Mouse (Mus musculus) lung, embryonic 14.5 days (tissue): ENCODE results near the gene Kcnj4. TPM values are rescaled to one million over a fixed set of nuclear protein-coding genes. Genes with fewer than 3 reads are reported as not detected.

Source experiments
- ATAC-seq: fragments of 200-750 bp; cut with Nextera tagmentation; 2 replicates; pipeline ENCODE4 v1.8.0; 2017; ENCODE audit warnings: mild to moderate bottlenecking, moderate TSS enrichment, moderate library complexity; ENCODE audit not compliant: insufficient read depth
- DNase-seq: peaks from one replicate; pipeline ENCODE4 v3.0.0-alpha.2; 2015
- H3K27ac ChIP-seq: fragments of 300-500 bp; sonication (generic); 2 replicates; pipeline ENCODE4 v1.5.1; 2014; ENCODE audit warnings: low read depth, mild to moderate bottlenecking, moderate library complexity
- H3K27me3 ChIP-seq: fragments of 300-500 bp; sonication (generic); 2 replicates; pipeline ENCODE4 v1.6.1; 2014; ENCODE audit warnings: low read length, control low read depth; ENCODE audit not compliant: insufficient read depth
- H3K36me3 ChIP-seq: fragments of 300-500 bp; sonication (generic); 2 replicates; pipeline ENCODE4 v1.6.1; 2014; ENCODE audit warnings: control low read depth; ENCODE audit not compliant: insufficient read depth
- H3K4me1 ChIP-seq: fragments of 300-500 bp; sonication (generic); 2 replicates; pipeline ENCODE4 v1.6.1; 2014; ENCODE audit warnings: antibody characterized with exemption, control low read depth; ENCODE audit not compliant: insufficient read depth
- H3K4me2 ChIP-seq: fragments of 300-500 bp; sonication (generic); 2 replicates; pipeline ENCODE4 v1.6.1; 2014; ENCODE audit warnings: mild to moderate bottlenecking
- H3K4me3 ChIP-seq: fragments of 300-500 bp; sonication (generic); 2 replicates; pipeline ENCODE4 v1.5.1; 2014; ENCODE audit warnings: low read depth, low read length
- H3K9ac ChIP-seq: fragments of 300-500 bp; sonication (generic); 2 replicates; pipeline ENCODE4 v1.6.1; 2014
- H3K9me3 ChIP-seq: fragments of 300-500 bp; sonication (generic); 2 replicates; pipeline ENCODE4 v1.6.1; 2016; ENCODE audit warnings: low read depth, low read length, control low read depth
- CTCF ChIP-seq: IDR thresholded peaks from 2 replicates; pipeline ENCODE4 v1.5.1; 2016; ENCODE audit warnings: antibody characterized with exemption, low read depth
- WGBS: fragments of 180-500 bp; shearing (Covaris S2); extraction: QIAGEN DNeasy Blood & Tissue Kit; methylation state at CpG from one replicate; pipeline ENCODE4 v1.1.7; 2014; 5-methylcytosine and 5-hydroxymethylcytosine counted together
- polyA plus RNA-seq: library from polyadenylated mRNA; unstranded; fragments of >200 nt; fragmentation: Nextera tagmentation; extraction: Ambion mirVana; gene quantifications from 2 replicates; pipeline ENCODE4 v1.2.1, GENCODE M21; 2014

Gene Kcnj4
- polyA plus RNA-seq, 1 experiment from 2014 or later, result not detected

DNA sequence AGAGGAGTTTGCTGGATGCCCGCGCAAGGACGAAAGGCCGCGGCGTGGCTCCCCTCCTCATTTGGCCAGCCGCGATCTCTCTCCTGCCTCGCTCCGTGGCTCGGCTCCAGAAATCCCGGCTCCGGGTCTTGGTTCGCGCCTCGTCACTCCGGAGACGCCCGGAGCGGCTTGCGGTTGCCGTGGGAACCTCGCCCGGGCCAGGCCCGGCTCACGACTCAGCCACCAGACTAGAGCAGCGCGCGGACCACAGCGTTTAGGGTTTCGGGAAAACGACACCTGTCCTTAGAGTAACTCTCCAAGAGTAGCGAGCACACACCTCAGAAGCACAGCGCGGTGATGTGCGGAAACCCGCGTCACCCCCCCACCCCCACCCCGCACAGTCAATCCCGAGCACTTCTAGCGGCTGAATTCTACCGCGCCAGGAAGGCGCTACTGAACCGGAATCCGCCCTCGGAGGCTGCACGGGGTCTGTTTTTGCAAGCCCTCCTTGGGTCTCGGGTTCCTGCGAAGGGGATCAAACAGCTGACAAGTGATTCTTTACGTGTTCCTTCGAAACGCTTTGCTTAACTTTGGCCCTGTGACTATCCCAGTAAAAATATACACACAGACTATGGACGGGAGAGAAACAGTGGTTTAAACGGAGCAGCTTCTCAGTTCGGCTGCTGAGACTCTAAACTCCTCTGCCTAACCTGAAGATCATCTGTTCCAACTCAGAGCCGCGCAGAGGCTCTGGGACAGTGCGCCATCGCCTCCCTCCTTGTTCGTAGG is 6.7 kb upstream of the Kcnj4 start:
- 2% methylated on average over 61 of the region's 61 CpGs for WGBS
- no peak overlapping the region for H3K27ac ChIP-seq
- TF ChIP-seq CTCF, result no peak
- H3K27me3 ChIP-seq, result peaks cover 77% of the 10 kb centered on the region
- DNase-seq (peak; percentile 93), ATAC-seq (peak; percentile 74)
- peak overlapping the region; percentile 40 for H3K4me3 ChIP-seq
- H3K36me3 ChIP-seq, result no peaks in the 10 kb centered on the region
- H3K9ac ChIP-seq, result peak overlapping the region; percentile 16; the same call in 1 of the 2 replicates
- H3K9me3 ChIP-seq, result no peaks in the 10 kb centered on the region
- peak overlapping the region; percentile 73 for H3K4me2 ChIP-seq
- H3K4me1 ChIP-seq, result no peaks in the 10 kb centered on the region

DNA sequence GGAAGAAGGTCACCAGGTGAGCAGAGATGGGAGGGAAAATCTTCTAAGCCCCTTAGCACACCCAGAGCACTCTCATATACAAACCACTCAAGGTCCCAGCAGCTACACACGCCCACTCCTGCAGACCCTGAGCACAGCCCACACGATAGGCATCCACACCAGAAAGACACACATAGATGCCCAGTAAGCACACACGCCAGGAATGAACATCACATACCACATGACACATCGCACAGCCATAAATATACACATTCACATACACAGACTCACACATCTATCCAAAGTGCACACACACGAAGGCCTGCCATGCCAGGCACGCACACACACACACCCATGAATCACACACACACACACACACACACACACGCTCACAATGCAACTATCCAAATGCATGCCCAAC is 5.4 kb upstream of the Kcnj4 start:
- no peak overlapping the region for H3K9ac ChIP-seq
- H3K4me1 ChIP-seq, result no peaks in the 10 kb centered on the region; the same call in 1 of the 2 replicates
- H3K9me3 ChIP-seq, result no peaks in the 10 kb centered on the region
- no peak overlapping the region for H3K27ac ChIP-seq
- no peaks in the 10 kb centered on the region for H3K36me3 ChIP-seq
- no peak overlapping the region for H3K4me3 ChIP-seq
- H3K27me3 ChIP-seq, result peaks cover 83% of the 10 kb centered on the region
- no peak for ATAC-seq
- no peak for TF ChIP-seq CTCF
- no peak overlapping the region for H3K4me2 ChIP-seq
- 77% methylated on average over 7 of the region's 7 CpGs for WGBS
- DNase-seq, result no peak

DNA sequence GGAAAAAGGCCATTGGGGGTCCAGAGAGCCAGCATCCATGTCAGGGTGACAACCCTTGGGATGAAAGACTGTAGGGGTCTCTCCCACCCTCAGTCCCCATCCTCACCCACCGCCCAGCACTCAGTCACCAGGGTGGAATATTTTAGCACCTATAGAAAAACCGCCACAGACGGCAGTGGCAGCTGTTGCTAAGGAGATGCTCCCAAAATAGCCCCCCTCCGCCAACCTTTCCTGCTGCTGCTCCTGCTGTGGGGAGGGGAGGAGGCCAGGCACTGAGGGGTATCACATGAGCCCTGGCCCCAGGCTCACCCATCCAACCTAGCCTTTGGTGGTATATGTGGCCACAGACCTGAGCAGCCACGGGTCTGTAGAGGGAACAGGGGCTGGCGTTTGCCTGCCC is 5.0 kb upstream of the Kcnj4 start:
- Histone ChIP-seq H3K4me3 (no peak overlapping the region), H3K9ac (no peak overlapping the region), H3K36me3 (no peaks in the 10 kb centered on the region), H3K9me3 (no peaks in the 10 kb centered on the region), H3K27ac (no peak overlapping the region), H3K27me3 (peaks cover 83% of the 10 kb centered on the region), H3K4me2 (no peak overlapping the region), H3K4me1 (no peaks in the 10 kb centered on the region; the same call in 1 of the 2 replicates)
- no peak for TF ChIP-seq CTCF
- no peak for ATAC-seq
- WGBS, result 23% methylated on average over 6 of the region's 6 CpGs
- no peak for DNase-seq

DNA sequence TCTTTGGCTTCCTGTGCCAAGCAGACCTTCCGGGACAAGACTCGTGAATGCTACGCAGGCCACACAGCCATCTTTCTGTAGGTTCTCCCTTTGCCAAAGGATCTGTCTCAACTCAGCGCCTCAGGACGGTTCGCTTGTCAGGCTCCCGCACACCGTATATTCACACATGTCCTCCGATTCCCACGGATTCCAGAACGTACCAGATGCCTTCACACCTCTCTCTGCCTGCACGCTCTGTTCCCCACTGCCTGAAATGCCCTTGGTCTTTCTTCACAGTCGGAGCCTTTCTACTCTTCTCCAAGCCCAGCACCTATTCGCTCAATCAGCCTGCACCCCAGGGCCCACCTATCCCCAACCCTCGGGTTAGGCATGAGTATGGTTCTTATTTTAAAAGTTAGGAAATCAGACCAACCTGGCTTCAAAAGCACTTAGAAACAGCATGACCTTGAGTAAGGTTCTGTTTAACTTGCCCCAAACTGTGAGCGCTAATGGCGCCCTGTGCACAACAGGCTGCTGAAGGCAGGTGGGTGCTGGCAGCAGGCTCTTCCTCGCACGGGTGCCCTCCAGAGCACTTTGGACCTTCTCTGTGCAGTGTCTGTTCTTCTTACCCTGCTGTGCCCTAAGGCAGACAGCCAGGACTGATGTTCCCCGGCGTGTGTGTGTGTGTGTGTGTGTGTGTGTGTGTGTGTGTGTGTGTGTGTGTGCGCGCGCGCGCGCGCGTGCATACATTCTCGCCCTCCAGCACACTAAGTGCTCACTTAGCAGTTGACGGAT is 2.2 kb upstream of the Kcnj4 start:
- Histone ChIP-seq H3K4me1 (no peaks in the 10 kb centered on the region; the same call in 1 of the 2 replicates), H3K27ac (no peak overlapping the region)

DNA sequence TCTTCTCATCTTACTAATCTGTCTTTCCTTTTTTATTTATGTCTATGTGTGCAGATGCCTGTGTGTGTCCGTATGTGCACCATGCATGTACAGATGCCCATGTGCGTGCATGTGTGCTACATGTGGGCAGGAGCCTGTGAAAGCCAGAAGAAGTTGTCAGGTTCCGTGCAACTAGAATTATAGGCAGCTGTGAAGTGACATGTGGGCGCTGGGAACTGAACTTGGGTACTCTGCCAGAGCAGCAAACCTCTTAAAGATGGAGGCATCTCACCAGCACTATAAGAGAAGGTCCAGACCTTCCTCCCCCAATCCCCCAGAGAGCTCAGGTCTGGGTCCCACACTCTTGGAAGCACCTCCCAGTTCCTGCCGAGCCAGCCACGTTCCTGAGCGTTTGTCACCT is 1.4 kb upstream of the Kcnj4 start:
- Histone ChIP-seq H3K36me3 (no peaks in the 10 kb centered on the region), H3K4me1 (no peaks in the 10 kb centered on the region; the same call in 1 of the 2 replicates), H3K27ac (no peak overlapping the region), H3K4me2 (peak overlapping the region; percentile 100), H3K4me3 (no peak overlapping the region), H3K9me3 (no peaks in the 10 kb centered on the region), H3K9ac (no peak overlapping the region), H3K27me3 (peaks cover 85% of the 10 kb centered on the region)
- ATAC-seq, result no peak
- WGBS, result 30% methylated on average over 7 of the region's 7 CpGs
- no peak for TF ChIP-seq CTCF
- no peak for DNase-seq

More for the DNA sequence above, 2.2 kb upstream of the Kcnj4 start:
- DNase-seq, result no peak
- WGBS, result 44% methylated on average over 31 of the region's 31 CpGs
- no peaks in the 10 kb centered on the region for H3K36me3 ChIP-seq
- ATAC-seq, result no peak
- H3K9me3 ChIP-seq, result no peaks in the 10 kb centered on the region
- TF ChIP-seq CTCF, result no peak
- H3K27me3 ChIP-seq, result peaks cover 85% of the 10 kb centered on the region
- no peak overlapping the region for H3K4me3 ChIP-seq
- no peak overlapping the region for H3K9ac ChIP-seq
- H3K4me2 ChIP-seq, result no peak overlapping the region

DNA sequence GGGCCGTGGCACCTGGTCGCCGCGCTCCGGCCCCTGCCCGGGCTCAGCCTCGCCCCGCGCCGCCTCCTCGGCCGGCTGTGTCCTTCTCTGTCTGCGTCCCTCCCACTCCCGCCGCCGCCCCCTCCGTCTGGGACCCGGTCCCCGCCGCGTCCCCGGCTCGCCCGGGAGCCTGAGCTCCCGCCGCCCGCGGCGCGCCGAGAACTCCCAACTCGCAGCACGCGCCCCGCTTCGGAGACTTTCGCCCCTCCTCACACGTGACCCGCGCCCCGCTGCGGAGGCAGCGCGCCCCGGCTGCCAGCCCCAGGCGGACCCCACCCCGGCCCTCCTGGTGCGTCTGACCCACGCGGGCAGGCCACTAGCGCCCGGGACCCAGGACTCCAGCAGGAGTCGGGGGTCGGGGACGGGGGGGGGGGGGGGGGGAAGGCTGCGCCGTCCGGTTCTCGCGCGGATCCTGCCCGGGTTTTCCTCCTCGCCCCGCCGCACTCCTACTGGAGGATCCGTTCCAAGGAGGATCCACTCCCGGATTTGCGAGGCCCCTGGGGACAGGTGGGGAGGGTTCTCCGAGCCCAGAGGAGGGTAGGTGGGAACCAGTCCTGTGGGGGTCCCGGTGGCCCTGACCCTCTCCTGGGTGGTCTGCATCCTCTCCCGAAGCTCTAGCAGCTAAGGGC is 709 bp upstream of the Kcnj4 start:
- H3K9me3 ChIP-seq, result no peaks in the 10 kb centered on the region
- H3K4me2 ChIP-seq, result peak overlapping the region; percentile 100
- H3K9ac ChIP-seq, result peak overlapping the region; percentile 51
- no peaks in the 10 kb centered on the region for H3K36me3 ChIP-seq
- H3K4me1 ChIP-seq, result no peaks in the 10 kb centered on the region; the same call in 1 of the 2 replicates
- peak; percentile 85 for DNase-seq
- no peak for TF ChIP-seq CTCF
- H3K4me3 ChIP-seq, result peak overlapping the region; percentile 57
- ATAC-seq, result peak; percentile 59
- H3K27me3 ChIP-seq, result peaks cover 85% of the 10 kb centered on the region
- WGBS, result 1% methylated on average over 57 of the region's 71 CpGs
- no peak overlapping the region for H3K27ac ChIP-seq

DNA sequence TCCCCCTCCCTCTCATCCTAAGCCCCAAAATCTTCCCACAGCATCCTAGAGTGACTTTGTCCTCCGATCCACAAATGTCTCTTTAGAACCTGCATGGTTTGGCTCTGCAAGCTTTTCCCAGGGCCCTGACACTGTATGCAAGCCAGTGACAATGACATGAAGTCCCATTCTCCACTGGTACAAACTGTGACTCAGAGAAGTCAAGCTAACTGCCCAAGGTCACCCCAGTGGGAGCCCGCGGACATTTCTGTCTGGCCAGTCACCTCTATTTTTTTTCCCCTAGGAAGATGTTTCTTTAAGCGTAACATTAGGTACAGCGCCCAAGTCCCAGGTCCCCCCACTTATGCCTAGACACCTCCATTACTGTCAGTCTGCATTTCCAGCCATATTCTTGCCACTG is 1.6 kb downstream of the Kcnj4 start:
- H3K4me2 ChIP-seq, result no peak overlapping the region
- WGBS, result 66% methylated on average over 5 of the region's 5 CpGs

More for the DNA sequence above, 1.6 kb downstream of the Kcnj4 start:
- H3K36me3 ChIP-seq, result no peaks in the 10 kb centered on the region
- H3K27ac ChIP-seq, result no peak overlapping the region
- H3K9me3 ChIP-seq, result no peaks in the 10 kb centered on the region
- no peak for DNase-seq
- no peaks in the 10 kb centered on the region; the same call in 1 of the 2 replicates for H3K4me1 ChIP-seq
- no peak for TF ChIP-seq CTCF
- H3K4me3 ChIP-seq, result no peak overlapping the region
- H3K9ac ChIP-seq, result no peak overlapping the region
- peaks cover 80% of the 10 kb centered on the region for H3K27me3 ChIP-seq
- ATAC-seq, result no peak
